Mouse (Mus musculus): ENCODE results near the gene Slc25a10.
A peak's percentile ranks its signal among the peaks of the same experiment; 100 is the strongest.
"Not testable (repeated sequence)": the region's sequence is repeated elsewhere in the genome, so short reads cannot be mapped to it uniquely, and the experiment has no call there.

The Slc25a10 gene

DNA sequence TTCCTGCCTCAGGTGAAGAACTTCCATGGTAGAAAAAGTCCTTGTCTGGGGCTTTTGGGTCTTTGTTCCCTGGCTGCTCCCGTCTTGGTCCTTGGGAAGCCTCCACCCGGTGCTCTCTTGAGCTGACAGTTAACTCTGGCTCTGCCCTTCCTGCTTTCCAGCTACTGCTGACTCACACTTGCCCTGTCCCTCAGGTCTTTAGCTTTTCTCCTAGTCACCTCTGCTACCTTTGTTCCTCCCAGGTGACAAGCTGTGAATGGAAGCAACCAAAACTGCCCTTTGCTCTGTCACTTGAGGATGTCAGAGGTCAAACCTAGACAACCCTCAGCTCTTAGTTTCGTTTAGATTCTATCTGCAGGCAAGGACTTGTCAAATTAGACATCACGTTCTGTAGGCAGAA is 18.3 kb downstream of the Slc25a10 start:
- DNase-seq (ENCODE audit: low read depth, low spot score) = no peak

DNA sequence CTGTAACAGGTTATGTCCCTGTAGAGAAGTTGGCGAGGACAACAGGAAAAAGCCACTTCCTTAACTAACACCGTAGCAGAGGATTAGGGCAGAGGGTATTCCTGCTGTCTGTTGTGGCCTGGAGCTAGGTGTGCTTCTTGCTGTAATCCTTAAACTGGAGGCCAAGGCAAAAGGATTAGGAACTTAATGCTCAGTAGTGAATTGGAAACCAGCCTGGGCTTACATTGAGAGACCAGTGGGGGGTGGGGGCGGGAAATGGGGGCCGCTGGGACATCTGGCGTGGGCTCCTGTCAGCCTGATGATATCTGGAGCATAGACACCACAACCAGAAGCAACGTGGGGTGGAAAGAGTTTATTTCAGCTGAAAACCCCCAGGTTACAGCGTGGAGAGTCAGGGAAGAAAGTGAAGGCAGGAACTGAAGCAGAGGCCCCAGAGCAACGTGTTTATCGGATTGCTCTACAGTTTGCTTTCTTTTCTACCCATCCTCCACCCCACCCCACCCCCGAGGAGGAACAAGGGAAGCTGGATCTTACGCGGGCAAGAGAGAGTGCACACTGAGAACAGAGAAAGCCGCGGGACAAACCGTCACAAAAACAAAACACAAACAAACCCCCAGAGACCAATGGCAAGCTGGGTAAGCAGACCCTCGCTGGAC is 18.9 kb downstream of the Slc25a10 start:
- no peak for DNase-seq (ENCODE audit: low read depth, low spot score)

GRCm38 (mm10) chr11:120512790-120513453 is 21.3 kb downstream of the Slc25a10 start:
- no peak for DNase-seq (ENCODE audit: low read depth, low spot score)

DNA sequence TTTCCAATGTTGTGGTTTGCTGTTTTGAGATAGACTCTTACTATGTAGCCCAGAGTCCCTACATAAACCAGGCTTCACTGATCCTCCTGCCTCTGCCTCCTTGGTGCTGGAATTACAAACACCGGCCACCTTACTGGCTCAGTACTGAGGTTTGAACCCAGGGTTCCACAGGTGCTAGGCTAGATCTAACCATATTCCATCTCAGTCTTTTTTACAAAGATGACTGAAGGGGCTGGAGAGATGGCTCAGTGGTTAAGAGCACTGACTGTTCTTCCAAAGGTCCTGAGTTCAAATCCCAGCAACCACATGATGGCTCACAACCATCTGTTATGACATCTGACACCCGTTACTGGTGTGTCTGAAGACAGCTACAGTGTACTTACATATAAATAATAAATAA is 22.6 kb downstream of the Slc25a10 start:
- DNase-seq (ENCODE audit: low read depth, low spot score) = not testable (repeated sequence)

DNA sequence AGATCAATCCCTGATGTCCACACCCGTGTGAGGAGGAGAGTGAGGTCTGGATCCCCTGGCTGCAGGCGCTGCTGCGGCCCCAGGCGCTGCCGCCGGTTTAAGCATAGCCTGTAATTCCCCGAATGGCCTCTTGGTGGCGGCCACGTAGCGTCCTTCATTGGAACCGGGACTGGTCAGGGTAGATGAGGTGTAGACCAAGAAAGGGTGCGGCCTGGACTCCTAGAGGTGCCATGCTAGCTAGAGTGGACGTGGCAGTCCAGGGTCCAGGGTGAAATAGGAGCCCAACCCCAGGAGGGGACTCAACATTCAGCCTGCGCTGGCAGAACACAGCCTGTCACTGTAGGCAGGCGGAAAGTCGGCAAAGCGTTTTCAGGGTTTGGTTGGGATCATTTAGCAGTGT is 24.0 kb downstream of the Slc25a10 start:
- peak; percentile 56 for DNase-seq (ENCODE audit: low read depth, low spot score)

GRCm38 (mm10) chr11:120517147-120517546 is 25.5 kb downstream of the Slc25a10 start:
- DNase-seq (ENCODE audit: low read depth, low spot score) = no peak

- DNase-seq (ENCODE audit: low read depth, low spot score) = no peak
These were observed 26.4 kb downstream of the Slc25a10 start for GRCm38 (mm10) chr11:120518027-120518426.

DNA sequence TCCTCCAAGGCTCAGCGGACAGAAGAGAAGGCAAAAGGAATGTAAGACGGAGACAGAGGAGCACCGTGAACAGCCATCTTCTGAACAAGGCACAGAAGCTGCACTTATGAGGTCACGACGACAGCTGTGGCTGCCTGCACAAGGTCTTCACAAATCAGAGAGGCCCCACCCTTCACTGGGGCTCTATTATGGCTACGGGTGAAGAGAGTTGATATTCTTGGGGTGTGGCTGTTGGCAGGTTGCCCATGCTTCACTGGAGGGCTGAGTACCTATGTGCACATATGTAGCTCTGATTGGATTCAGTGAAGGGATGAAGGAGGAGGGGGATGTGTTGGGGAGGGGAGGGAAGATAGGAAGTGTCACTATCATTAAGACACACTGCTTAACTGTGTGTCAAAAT is 26.9 kb downstream of the Slc25a10 start:
- no peak for DNase-seq (ENCODE audit: low read depth, low spot score)

- no peak for DNase-seq (ENCODE audit: low read depth, low spot score)
These were observed 28.1 kb downstream of the Slc25a10 start for GRCm38 (mm10) chr11:120519738-120520137.

- DNase-seq (ENCODE audit: low read depth, low spot score) = no peak
These were observed 28.9 kb downstream of the Slc25a10 start for GRCm38 (mm10) chr11:120520498-120520897.

DNA sequence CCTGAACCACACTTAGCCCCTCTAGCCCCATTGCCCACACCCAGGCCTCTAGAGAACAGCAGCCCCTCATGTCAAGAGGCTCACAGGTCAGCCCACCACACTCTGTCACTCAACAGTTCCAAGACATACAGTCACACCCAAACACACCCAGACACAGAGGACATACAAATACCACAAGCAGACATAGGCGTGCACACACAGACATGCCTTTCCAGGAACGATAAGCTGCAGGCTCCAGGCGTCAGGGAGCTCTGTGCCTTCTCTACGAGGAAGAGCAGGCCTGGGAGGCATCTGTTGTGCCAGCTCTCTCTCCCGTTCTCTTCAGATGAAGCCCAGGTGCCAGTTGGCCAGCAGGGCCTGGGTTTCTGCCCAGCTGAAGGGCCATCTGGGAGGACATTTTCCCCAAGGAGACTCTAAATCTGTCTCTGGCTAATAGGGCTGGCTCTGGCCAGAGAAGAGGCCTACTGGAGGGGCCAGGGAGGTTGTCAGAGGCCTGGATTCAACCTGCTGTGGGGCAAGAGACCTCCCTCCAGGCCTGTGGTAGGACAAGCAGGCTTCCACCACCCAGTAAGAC is 29.4 kb downstream of the Slc25a10 start:
- peak; percentile 27 for DNase-seq (ENCODE audit: low read depth, low spot score)

GRCm38 (mm10) chr11:120522581-120522980 is 30.9 kb downstream of the Slc25a10 start:
- DNase-seq (ENCODE audit: low read depth, low spot score) = no peak

DNA sequence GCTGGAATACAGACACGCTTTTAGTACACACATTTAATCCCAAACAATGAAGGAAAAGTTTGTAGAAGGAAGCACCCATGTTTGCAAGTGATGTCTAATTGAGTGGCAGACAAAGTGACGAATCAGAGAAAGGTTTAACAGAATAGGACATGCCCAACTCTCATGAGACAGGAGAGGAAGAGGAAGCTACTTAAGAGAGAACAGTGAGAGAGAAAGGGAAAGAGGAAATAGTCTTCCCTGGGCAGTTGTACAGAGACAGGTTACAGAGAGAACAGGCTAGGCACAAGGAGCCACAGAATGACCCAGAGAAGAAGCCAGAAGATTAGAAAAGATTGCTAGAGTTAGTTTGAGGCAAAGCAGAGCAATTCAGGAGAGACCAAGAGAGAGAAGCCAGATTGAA is 34.3 kb downstream of the Slc25a10 start:
- no peak for DNase-seq (ENCODE audit: low read depth, low spot score)

DNA sequence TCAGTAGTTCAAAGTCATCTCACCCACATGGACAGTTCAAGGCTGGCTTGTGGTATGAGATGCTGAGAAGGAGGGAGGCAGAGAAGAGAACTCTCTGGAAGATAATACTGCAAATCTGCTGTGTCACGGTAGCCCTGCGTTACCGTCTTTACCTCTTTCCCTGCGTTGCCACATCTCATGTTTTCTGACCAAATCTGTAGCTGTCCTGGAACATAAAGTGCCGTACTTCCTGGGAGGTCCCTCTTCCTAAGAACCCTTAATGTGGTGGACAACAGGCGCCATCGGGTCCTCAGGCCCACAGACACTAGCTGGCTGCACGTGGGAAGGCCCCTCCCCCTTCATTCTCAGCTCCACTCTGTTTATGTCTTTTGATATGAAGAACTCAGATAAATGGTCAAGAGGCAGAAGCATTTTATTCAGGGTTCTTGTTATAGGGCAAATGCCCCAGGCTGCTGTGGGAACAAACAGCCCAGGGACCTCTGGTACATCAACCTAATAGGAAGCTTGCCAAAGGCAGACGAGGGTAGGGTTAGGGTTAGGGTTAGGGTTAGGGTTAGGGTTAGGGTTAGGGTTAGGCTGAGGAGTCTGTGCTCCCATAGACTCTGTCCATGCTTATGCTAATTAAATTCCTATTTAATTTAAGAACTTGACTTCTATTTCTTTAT is 36.2 kb downstream of the Slc25a10 start:
- no peak for DNase-seq (ENCODE audit: low read depth, low spot score)

GRCm38 (mm10) chr11:120528903-120529302 is 37.3 kb downstream of the Slc25a10 start:
- DNase-seq (ENCODE audit: low read depth, low spot score) = no peak

DNA sequence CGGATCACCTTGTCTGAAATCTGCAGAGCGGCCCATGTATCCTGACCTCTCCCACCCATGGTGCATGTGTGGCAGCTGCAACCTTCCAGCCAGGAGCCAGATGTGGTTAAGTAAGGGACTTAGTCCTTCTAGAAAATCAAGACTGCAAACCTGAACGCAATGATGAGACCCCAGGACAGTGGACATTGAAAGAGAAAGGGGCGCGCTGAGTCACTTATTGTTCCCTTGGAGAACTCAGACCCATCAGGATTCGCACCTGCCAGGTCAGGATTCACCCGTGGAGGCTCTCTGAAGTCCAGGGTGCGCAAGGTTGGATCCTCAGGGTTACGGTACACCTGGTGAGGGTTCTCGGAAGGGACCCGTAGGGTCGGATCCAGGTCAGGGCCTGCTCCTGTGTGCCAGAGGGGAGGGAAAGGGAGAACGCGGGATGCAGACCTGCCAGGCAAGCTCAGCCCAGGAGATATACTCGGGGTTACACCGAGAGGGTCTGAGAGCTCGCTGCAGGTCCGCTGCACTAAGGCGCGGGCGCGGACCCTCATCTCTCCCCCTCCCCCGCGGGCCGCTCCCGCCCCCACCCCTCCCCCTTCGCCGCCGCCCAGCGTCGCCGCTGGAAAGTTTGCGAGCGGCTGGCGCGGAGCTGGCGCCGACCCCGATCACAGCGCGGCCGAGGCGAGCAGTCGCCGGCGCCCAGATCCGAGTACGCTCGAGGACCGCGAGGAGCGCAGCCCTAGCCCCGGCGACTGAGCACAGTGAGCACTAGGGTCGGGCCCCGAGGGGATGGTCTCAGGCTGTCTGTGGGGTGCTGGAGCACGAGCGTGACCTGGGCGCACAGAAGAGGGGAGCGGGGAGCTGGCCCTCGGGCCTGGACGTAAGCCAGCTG is 38.7 kb downstream of the Slc25a10 start, which contains the start of gene Gcgr:
Gcgr (plus strand) TSS at position 615 of the 880 bp plus-strand sequence.
- no peak for DNase-seq (ENCODE audit: low read depth, low spot score)

GRCm38 (mm10) chr11:120531646-120532045 is 40.0 kb downstream of the Slc25a10 start:
- DNase-seq (ENCODE audit: low read depth, low spot score) = no peak

- no peak for DNase-seq (ENCODE audit: low read depth, low spot score)
These were observed 42.5 kb downstream of the Slc25a10 start for GRCm38 (mm10) chr11:120534093-120534492.

GRCm38 (mm10) chr11:120535145-120535544 is 43.5 kb downstream of the Slc25a10 start:
- no peak for DNase-seq (ENCODE audit: low read depth, low spot score)

- DNase-seq (ENCODE audit: low read depth, low spot score) = no peak
These were observed 44.2 kb downstream of the Slc25a10 start for GRCm38 (mm10) chr11:120535804-120536203.

GRCm38 (mm10) chr11:120538485-120538884 is 46.8 kb downstream of the Slc25a10 start:
- DNase-seq (ENCODE audit: low read depth, low spot score) = no peak

DNA sequence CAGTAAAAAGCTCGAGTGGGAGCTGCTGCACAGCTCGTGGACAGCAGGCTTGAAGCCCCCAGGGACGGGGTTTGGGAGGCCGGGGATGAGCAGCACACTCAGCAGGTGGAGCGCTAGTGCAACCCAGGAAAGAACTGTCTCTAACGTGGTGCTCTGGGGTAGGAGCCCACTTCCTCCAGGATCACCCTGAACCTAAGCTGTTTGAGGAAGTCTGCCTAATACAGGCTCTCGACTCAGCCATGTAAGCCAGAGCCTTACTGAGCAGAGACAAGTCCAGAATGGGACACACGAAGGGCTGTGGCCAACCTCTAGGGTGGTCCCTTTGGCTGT is 47.3 kb downstream of the Slc25a10 start:
- DNase-seq (ENCODE audit: low read depth, low spot score) = no peak
